Mouse (Mus musculus) heart, adult 2 months (tissue): ENCODE measurements around the gene Smim24. TPM values are rescaled to one million over a fixed set of nuclear protein-coding genes. Genes with fewer than 3 reads are reported as not detected.

ENCODE experiments used
- DNase-seq, 2 experiments: peaks; one replicate each; pipeline ENCODE4 v3.0.0; 2021
- H3K27ac ChIP-seq: fragments of 200-600 bp; 2 replicates; pipeline ENCODE4 v1.8.1; 2022
- H3K27me3 ChIP-seq: fragments of 200-500 bp; 2 replicates; pipeline ENCODE4 v1.6.1; 2012; ENCODE audit warnings: mild to moderate bottlenecking, low read length, inconsistent platforms, mixed read lengths; ENCODE audit not compliant: control insufficient read depth, insufficient read depth
- H3K36me3 ChIP-seq: fragments of 200-500 bp; 2 replicates; pipeline ENCODE4 v1.6.1; 2012; ENCODE audit warnings: low read length, inconsistent platforms; ENCODE audit not compliant: control insufficient read depth, insufficient read depth
- H3K4me1 ChIP-seq: fragments of 200-500 bp; 2 replicates; pipeline ENCODE4 v1.6.1; 2011; ENCODE audit warnings: low read length; ENCODE audit not compliant: control insufficient read depth, insufficient read depth
- H3K4me3 ChIP-seq: fragments of 200-600 bp; 2 replicates; pipeline ENCODE4 v1.8.1; 2022
- H3K79me2 ChIP-seq: fragments of 200-500 bp; replicated peaks from 2 replicates; pipeline ENCODE4 v1.6.1; 2012; ENCODE audit warnings: mild to moderate bottlenecking, inconsistent platforms, low read length, moderate library complexity, mixed read lengths; ENCODE audit not compliant: control insufficient read depth, insufficient read depth
- H3K9ac ChIP-seq: fragments of 200-500 bp; 2 replicates; pipeline ENCODE4 v1.6.1; 2012; ENCODE audit warnings: low read depth, mild to moderate bottlenecking, control low read depth, inconsistent platforms, low read length, mixed read lengths
- CTCF ChIP-seq: fragments of 200-600 bp; IDR thresholded peaks from 2 replicates; pipeline ENCODE4 v1.8.1; 2022; ENCODE audit warnings: antibody characterized with exemption, mild to moderate bottlenecking, moderate library complexity
- EP300 ChIP-seq: fragments of 200-500 bp; IDR thresholded peaks from 2 replicates; pipeline ENCODE4 v1.6.1; 2011; ENCODE audit warnings: low read depth, low read length, control low read depth; ENCODE audit not compliant: insufficient read depth
- POLR2A ChIP-seq: fragments of 200-500 bp; IDR thresholded peaks from 2 replicates; pipeline ENCODE4 v1.6.1; 2011; ENCODE audit warnings: mild to moderate bottlenecking, low read depth, low read length, control low read depth; ENCODE audit not compliant: insufficient read depth
- WGBS: fragments of 180-500 bp; shearing (Covaris S2); methylation state at CpG from one replicate; pipeline ENCODE4 v1.1.7; 2018; 5-methylcytosine and 5-hydroxymethylcytosine counted together
- intact Hi-C: fragments of 180-260 bp; cut with DNase I; formaldehyde crosslinking; loops from one replicate; pipeline ENCODE4 v1.15.1; 2025
- polyA plus RNA-seq: library from polyadenylated mRNA; depleted of rRNA; stranded (reverse); fragments of >200 nt; gene quantifications from 2 replicates; pipeline ENCODE4 v1.2.3, GENCODE M21; 2012
- total RNA-seq, 2 experiments: library from RNA; stranded (reverse); gene quantifications; 2 replicates each; pipeline ENCODE4 v1.2.3; 2021

The Smim24 gene
- total and polyA plus RNA-seq, 3 experiments, result 2.0 to 8.3 (median 2.3) TPM

DNA sequence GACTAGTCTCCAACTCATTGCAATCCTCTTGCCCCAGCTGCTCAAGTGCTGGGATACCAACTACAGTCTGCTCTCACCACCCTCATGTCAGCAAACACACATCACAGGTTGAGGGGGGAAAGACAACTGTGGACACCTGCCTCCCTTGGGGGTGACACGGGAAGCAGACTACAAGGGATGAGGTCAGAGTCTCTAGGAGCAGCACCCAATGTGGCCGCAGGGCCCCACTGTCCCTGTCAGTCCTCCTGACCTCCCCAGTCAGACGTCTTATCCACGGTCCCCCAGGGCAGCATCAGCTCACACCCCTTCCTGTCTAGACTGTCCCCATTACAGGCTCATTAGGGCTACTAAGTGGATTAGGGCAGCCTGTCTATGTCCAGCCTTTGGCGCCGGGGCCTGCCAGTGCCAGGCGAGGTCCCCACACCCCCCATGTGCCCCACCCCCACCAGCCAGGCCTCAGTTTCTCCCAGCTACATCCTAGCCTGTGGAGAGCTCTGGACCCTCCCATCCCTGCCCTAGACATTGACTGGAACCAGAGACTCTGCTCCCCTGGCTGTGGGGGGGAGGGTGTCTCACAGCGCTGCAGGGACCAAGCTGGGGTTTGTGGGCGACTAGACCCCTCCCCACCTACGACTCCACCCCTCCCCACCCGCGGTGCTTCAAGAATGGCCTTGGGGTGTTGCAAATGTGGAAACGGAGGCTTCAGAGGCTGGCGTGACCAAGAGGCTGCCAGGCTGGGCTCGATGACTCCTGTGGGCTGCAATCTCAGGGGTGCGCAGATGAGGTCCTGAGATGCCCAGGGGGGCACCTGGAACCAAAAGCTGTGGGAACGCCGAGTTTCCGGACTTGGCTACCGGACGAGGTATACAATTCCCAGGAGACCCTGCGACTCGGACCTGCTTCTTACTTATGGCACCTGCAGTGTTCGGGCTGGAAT lies 13.9 kb downstream of the Smim24 start:
- WGBS, result 36% methylated on average over 24 of the region's 24 CpGs
- DNase-seq, result no peak
- Histone ChIP-seq H3K9ac (peak overlapping the region; percentile 46), H3K27me3 (no peaks in the 10 kb centered on the region), H3K79me2 (no peaks in the 10 kb centered on the region), H3K27ac (peak overlapping the region; percentile 91), H3K4me1 (peaks cover 44% of the 10 kb centered on the region), H3K36me3 (peaks cover 11% of the 10 kb centered on the region), H3K4me3 (peak overlapping the region; percentile 25)
- intact Hi-C loops, result loop anchor here (5.0 kb wide), 1 partner anchor 36 kb away; no protein-coding TSS in a partner anchor
- TF ChIP-seq EP300, result no peak
- TF ChIP-seq CTCF, result no peak
- no peak for TF ChIP-seq POLR2A

- Histone ChIP-seq H3K27me3 (no peaks in the 10 kb centered on the region), H3K9ac (peak overlapping the region; percentile 46), H3K79me2 (no peaks in the 10 kb centered on the region), H3K4me1 (peaks cover 49% of the 10 kb centered on the region), H3K27ac (peak overlapping the region; percentile 91), H3K4me3 (peak overlapping the region; percentile 25), H3K36me3 (peaks cover 17% of the 10 kb centered on the region)
- intact Hi-C loops, result loop anchor here (5.0 kb wide), 1 partner anchor 35 kb away; no protein-coding TSS in a partner anchor
- DNase-seq, result peak; percentile 80 to 91
- TF ChIP-seq CTCF (peak; percentile 26), POLR2A (0 out of 2 replicates have a peak, but pooled peaks have one; percentile 42), EP300 (peak; percentile 83)
- WGBS, result 20% methylated on average over 31 of the region's 31 CpGs
These were observed 14.9 kb downstream of the Smim24 start for GRCm38 (mm10) chr10:81407539-81408423.

DNA sequence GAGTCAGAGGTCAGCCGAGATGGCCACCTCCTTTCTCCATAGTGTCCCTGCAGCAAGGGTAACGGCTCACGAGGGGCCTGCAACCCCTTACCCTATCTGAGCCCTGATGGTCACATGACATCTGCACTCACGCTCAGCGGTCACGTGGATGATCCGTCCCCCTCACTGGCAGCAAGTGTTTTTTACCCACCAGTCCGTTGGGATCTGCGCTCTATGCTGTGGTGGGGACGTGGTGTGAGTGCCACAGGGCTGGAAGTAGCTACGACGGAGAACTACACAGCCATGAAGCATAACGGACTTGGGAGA lies 15.5 kb downstream of the Smim24 start:
- Histone ChIP-seq H3K36me3 (peaks cover 22% of the 10 kb centered on the region), H3K27ac (peak overlapping the region; percentile 91), H3K4me1 (peaks cover 54% of the 10 kb centered on the region), H3K27me3 (no peaks in the 10 kb centered on the region), H3K79me2 (no peaks in the 10 kb centered on the region), H3K9ac (peak overlapping the region; percentile 21), H3K4me3 (no peak overlapping the region)
- DNase-seq, result no peak
- intact Hi-C loops, result loop anchor here (5.0 kb wide), 1 partner anchor 34 kb away; no protein-coding TSS in a partner anchor
- TF ChIP-seq EP300 (no peak), CTCF (no peak), POLR2A (no peak)
- 58% methylated on average over 13 of the region's 13 CpGs for WGBS

- Histone ChIP-seq H3K79me2 (no peaks in the 10 kb centered on the region), H3K4me1 (peaks cover 58% of the 10 kb centered on the region), H3K36me3 (peaks cover 26% of the 10 kb centered on the region), H3K27me3 (no peaks in the 10 kb centered on the region), H3K9ac (no peak overlapping the region), H3K4me3 (no peak overlapping the region), H3K27ac (peak overlapping the region; percentile 91)
- DNase-seq, result peak; percentile 91 to 92
- TF ChIP-seq CTCF (peak; percentile 99), EP300 (peak; percentile 97; the same call in 1 of the 2 replicates), POLR2A (no peak; the same call in 1 of the 2 replicates)
- intact Hi-C loops, result loop anchor here (5.0 kb wide), 1 partner anchor 33 kb away; no protein-coding TSS in a partner anchor
- 8% methylated on average over 9 of the region's 9 CpGs for WGBS
These were observed 16.0 kb downstream of the Smim24 start for GRCm38 (mm10) chr10:81408871-81409291.

DNA sequence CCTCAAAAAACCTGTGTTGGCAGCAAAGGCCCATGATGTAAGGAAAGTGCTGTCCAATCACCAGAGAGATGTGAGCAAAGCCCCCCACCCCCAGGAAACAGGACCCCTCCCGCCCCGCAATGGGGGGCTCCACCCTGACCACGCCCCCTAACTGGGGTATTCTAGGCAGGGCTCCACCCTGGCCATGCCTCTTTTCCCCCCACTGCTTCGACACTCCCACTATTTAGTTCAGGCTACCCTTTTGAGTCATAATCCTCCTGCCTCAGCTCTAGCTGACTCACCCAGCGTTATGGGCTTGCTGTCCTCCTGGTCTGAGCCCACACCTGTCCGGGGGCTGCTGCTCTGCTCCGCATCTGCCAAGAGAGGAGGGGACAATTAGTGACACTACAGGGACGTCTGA lies 16.5 kb downstream of the Smim24 start:
- H3K36me3 ChIP-seq, result peaks cover 27% of the 10 kb centered on the region
- intact Hi-C loops, result loop anchor here (5.0 kb wide), 1 partner anchor 33 kb away; no protein-coding TSS in a partner anchor
- no peaks in the 10 kb centered on the region for H3K79me2 ChIP-seq
- no peak for DNase-seq
- no peak overlapping the region for H3K4me3 ChIP-seq
- 24% methylated on average over 8 of the region's 8 CpGs for WGBS
- peaks cover 60% of the 10 kb centered on the region for H3K4me1 ChIP-seq
- no peaks in the 10 kb centered on the region for H3K27me3 ChIP-seq
- peak overlapping the region; percentile 91 for H3K27ac ChIP-seq
- TF ChIP-seq POLR2A (no peak), CTCF (no peak), EP300 (no peak)
- peak overlapping the region; percentile 7; the same call in 1 of the 2 replicates for H3K9ac ChIP-seq
